Mouse (Mus musculus): ENCODE results near the gene Gab2. TPM values are rescaled to one million over a fixed set of nuclear protein-coding genes. Genes with fewer than 3 reads are reported as not detected.

Gene Gab2
- polyA plus RNA-seq, 1 experiment from 2014 or later = 17.5 TPM

DNA sequence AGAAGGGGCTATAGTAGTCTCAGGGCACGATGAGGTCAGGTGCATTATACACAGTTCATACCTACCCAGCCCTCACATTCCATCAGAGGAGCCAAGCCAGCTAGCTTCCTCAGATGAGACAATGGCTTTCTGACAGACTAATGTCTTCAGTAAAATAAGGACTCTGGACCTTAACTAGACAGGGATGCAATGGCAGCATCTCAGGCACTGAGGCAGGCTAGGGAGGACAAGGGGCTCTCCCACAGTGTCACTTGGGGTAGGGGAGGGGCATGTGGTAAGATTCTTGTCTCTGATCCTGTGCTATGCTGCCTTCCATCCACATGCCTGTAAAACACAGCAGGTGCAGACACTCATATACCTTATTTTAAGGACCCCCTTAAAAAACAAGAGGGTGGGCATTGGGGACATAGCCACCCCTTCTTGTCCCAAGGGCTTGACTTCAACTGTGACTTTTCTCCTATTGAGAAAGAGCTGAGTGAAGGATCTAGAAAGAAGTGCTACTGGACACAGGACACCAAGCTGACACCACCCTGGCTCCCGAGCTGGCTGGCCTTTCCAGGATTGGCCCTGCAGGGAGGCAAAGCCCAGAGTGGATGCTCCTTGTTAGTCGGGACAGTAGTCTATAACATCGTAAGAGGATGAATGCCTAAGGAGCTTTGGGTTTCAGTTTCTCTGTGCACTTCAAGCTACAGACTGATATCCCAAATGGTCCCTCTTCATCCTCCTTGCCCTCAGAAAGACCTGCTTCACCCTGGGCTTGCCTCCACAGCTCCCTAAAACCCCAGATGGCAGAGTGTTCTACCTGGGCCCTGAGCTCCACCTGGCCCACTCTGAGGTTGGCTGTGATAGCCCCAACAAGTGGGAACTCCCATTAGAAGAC is 228.3 kb downstream of the Gab2 start:
- Histone ChIP-seq H3K4me1 (replicated peaks) (no peaks in the 10 kb centered on the region), H3K36me3 (peaks cover 63% of the 10 kb centered on the region), H3K4me2 (no peak overlapping the region), H3K4me3 (no peak overlapping the region), H3K27ac (replicated peaks) (no peak overlapping the region), H3K9ac (no peak overlapping the region), H3K27me3 (no peaks in the 10 kb centered on the region), H3K9me3 (no peaks in the 10 kb centered on the region)
- ATAC-seq (ENCODE audit: low FRiP score, low read depth) = no peak
- WGBS = 88% methylated on average over 4 of the region's 4 CpGs

DNA sequence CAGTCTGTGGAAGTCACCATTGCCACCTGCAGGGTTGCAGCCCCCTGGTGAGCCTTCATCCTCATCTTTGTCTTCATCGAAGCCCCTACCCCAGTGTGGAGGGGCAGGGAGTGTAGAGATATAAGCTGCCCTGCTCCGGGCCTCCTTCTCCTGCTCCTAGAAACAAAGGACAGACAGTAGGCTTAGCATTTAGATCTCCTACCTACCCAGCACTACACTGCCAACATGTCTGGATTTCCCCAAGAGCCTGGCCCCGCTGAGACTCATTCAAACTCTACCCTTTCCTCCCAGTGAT is 228.9 kb downstream of the Gab2 start:
- H3K27me3 ChIP-seq = no peaks in the 10 kb centered on the region
- no peak for ATAC-seq (ENCODE audit: low FRiP score, low read depth)
- H3K4me1 ChIP-seq (replicated peaks) = no peaks in the 10 kb centered on the region
- H3K4me2 ChIP-seq = no peak overlapping the region
- peaks cover 63% of the 10 kb centered on the region for H3K36me3 ChIP-seq
- 95% methylated on average over 3 of the region's 3 CpGs for WGBS
- H3K4me3 ChIP-seq = no peak overlapping the region
- no peaks in the 10 kb centered on the region for H3K9me3 ChIP-seq
- no peak overlapping the region for H3K27ac ChIP-seq (replicated peaks)
- H3K9ac ChIP-seq = no peak overlapping the region

DNA sequence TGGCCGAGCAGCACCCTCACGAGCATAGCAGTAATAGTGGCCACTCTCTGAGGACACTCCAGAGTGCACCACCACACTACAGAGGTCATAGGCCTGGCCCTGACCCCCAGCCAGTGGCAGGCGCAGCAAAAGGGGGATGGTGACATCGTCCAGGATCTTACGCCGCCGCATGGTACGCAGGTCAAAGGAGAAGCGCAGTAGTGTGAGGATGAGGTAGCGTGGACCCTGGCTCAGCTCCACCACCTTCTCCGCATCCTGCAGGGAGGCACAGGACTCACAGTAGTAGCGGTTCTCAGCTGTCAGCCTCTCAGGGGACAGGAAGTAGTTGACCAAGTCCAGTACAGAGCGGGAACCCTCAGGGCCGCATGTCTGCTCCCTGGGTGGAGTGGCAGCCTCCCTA is 230.2 kb downstream of the Gab2 start:
- H3K4me2 ChIP-seq = no peak overlapping the region
- ATAC-seq (ENCODE audit: low FRiP score, low read depth) = no peak
- no peaks in the 10 kb centered on the region for H3K27me3 ChIP-seq
- no peaks in the 10 kb centered on the region for H3K9me3 ChIP-seq
- H3K9ac ChIP-seq = no peak overlapping the region
- H3K4me3 ChIP-seq = no peak overlapping the region
- WGBS = 94% methylated on average over 14 of the region's 14 CpGs
- no peak overlapping the region for H3K27ac ChIP-seq (replicated peaks)
- H3K4me1 ChIP-seq (replicated peaks) = no peaks in the 10 kb centered on the region
- H3K36me3 ChIP-seq = peaks cover 59% of the 10 kb centered on the region

DNA sequence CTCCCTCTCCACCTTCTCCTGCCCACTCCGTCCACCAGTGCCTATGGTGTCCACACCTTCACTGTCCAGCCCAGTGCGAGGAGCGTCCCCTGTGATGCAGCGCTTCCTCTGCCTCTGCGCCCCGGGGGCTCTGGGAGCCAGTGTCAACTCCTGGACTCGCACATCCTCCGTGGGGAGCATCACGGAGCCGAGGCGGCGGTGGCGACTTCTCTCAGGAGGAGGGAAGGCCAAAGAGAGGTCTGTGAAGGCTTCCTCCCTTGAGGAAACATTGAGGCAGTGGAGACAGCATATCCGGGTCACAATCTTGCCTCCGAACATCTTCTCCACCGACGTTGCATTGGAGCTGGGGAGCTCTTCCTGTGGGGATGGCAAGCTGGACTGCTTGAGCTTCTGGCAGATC is 230.8 kb downstream of the Gab2 start:
- H3K9ac ChIP-seq = no peak overlapping the region
- no peaks in the 10 kb centered on the region for H3K27me3 ChIP-seq
- H3K4me3 ChIP-seq = no peak overlapping the region
- H3K9me3 ChIP-seq = no peaks in the 10 kb centered on the region
- H3K4me1 ChIP-seq (replicated peaks) = no peaks in the 10 kb centered on the region
- 91% methylated on average over 17 of the region's 17 CpGs for WGBS
- H3K36me3 ChIP-seq = peaks cover 54% of the 10 kb centered on the region
- H3K4me2 ChIP-seq = no peak overlapping the region
- H3K27ac ChIP-seq (replicated peaks) = no peak overlapping the region
- no peak for ATAC-seq (ENCODE audit: low FRiP score, low read depth)

DNA sequence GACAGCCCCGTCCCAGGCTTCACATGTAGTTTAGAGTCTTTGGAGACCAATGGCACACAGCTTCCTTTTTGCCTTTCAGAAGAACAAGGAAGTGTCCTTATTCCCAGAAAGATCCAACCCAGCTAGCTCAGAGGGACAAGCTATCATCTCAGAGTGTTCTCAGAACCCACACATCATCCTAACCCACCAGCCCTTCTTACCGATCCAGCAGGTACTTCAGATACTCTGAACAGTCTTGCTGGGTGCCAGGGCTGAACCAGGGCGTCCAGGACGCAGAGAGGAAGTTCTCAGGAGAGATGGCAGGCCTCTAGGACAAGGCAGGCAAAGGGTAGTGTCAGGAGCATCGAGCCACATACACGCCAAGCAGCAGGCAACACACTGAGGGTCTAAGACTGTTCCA is 231.5 kb downstream of the Gab2 start:
- Histone ChIP-seq H3K27ac (replicated peaks) (no peak overlapping the region), H3K4me2 (no peak overlapping the region), H3K27me3 (no peaks in the 10 kb centered on the region), H3K9me3 (no peaks in the 10 kb centered on the region), H3K4me1 (replicated peaks) (no peaks in the 10 kb centered on the region), H3K4me3 (no peak overlapping the region), H3K9ac (no peak overlapping the region), H3K36me3 (peaks cover 54% of the 10 kb centered on the region)
- 92% methylated on average over 6 of the region's 6 CpGs for WGBS
- ATAC-seq (ENCODE audit: low FRiP score, low read depth) = no peak

DNA sequence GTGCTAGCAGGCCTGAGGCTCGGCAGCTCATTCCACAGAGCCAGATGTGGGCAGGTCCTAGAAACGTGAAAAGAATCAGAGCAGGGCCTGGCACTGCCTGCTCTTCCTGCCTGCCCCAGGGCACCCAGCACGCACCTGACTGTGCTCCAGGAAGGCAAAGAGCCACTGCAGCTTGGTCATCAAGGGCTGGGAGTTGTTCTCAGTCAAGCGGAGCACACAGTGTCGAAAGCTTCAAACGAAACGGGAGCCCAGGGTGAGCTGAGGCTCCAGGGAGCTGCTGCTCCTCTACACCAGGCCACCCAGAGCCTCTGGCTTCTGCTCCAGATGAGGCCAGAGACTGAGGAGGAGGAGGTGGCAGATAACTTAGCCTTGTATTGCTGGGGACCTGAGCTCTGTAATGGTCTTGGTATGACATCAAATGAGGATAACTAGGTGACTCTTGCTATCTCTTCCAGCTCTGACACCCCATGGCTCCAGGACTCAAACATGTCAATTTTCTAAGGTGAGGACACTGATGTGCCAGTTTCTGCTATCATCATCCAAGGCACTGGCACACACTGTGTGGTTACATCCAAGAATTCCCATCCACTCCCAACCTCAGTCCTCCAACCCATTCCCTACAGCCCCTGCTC is 232.1 kb downstream of the Gab2 start:
- H3K9ac ChIP-seq = no peak overlapping the region
- no peak overlapping the region for H3K4me3 ChIP-seq
- H3K4me1 ChIP-seq (replicated peaks) = no peaks in the 10 kb centered on the region
- 78% methylated on average over 7 of the region's 7 CpGs for WGBS
- ATAC-seq (ENCODE audit: low FRiP score, low read depth) = no peak
- no peaks in the 10 kb centered on the region for H3K9me3 ChIP-seq
- H3K36me3 ChIP-seq = peaks cover 48% of the 10 kb centered on the region
- H3K27me3 ChIP-seq = no peaks in the 10 kb centered on the region
- H3K27ac ChIP-seq (replicated peaks) = no peak overlapping the region
- H3K4me2 ChIP-seq = no peak overlapping the region

DNA sequence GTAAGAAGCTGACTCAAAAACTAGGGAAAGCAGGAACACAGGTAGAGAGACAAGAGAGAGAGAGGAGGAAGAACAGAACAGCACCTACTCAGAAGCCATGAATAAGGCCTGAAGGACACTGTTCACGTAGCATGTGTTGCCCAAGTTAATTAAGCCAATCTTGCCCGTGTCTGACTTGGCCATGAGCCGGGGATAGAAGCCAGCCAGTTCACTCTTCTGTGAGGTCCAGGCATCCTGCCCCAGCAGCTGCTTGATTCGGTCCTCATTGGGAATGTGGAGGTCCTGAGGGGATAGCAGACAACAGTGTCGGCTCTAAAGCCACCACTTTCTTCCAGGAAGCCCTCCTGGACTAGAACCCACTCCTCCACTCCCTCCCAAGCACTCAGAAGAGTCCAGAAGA is 233.3 kb downstream of the Gab2 start:
- Histone ChIP-seq H3K36me3 (peaks cover 40% of the 10 kb centered on the region; the same call in 1 of the 2 replicates), H3K4me2 (no peak overlapping the region)

DNA sequence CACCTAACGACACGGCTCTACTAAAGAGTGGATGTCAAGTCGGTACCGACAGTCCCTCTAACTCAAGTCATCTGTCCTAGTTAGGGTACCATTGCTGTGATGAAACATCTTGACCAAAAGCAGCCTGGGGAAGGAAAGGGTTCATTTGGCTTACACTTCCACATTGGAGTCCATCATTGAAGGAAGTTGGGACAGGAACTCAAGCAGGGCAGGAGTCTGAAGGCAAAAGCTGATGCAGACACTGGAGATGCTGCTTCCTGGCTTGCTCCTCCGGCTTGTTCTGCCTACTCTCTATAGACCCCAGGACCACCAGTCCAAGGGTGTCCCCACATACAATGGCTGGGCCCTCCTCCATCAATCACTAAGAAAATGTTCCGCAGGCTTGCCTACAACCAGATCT is 234.3 kb downstream of the Gab2 start:
- Histone ChIP-seq H3K36me3 (peaks cover 38% of the 10 kb centered on the region; the same call in 1 of the 2 replicates), H3K27me3 (no peaks in the 10 kb centered on the region), H3K4me1 (replicated peaks) (no peaks in the 10 kb centered on the region), H3K4me2 (no peak overlapping the region), H3K9me3 (no peaks in the 10 kb centered on the region), H3K4me3 (no peak overlapping the region), H3K9ac (no peak overlapping the region), H3K27ac (replicated peaks) (no peak overlapping the region)
- no peak for ATAC-seq (ENCODE audit: low FRiP score, low read depth)
- 86% methylated on average over 6 of the region's 6 CpGs for WGBS

More for the DNA sequence above, 233.3 kb downstream of the Gab2 start:
- H3K27me3 ChIP-seq = no peaks in the 10 kb centered on the region
- H3K4me1 ChIP-seq (replicated peaks) = no peaks in the 10 kb centered on the region
- H3K9ac ChIP-seq = no peak overlapping the region
- 83% methylated on average over 5 of the region's 5 CpGs for WGBS
- H3K9me3 ChIP-seq = no peaks in the 10 kb centered on the region
- ATAC-seq (ENCODE audit: low FRiP score, low read depth) = no peak
- no peak overlapping the region for H3K27ac ChIP-seq (replicated peaks)
- no peak overlapping the region for H3K4me3 ChIP-seq

DNA sequence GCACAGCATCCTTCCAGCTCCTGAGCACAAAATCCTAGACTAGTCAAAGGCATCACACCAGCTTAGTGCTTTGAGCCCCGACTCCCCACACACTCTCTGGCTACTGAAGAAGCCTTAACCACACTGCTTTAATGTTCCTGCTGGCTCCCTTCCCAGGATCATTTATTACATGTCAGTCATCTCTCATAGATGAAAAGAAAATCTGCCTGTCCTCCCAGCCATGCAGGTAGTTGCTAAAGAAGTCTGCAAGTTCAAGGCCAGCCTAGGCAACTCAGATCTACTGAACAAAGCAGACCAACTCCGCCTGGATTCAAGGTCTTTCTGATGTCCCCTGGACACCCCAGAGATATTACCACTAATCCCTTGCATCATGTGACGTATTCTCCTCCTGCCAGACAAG is 236.3 kb downstream of the Gab2 start:
- 89% methylated on average over 3 of the region's 3 CpGs for WGBS
- 0 out of 2 replicates have a peak, but pooled peaks cover 21% of the 10 kb centered on the region for H3K36me3 ChIP-seq

DNA sequence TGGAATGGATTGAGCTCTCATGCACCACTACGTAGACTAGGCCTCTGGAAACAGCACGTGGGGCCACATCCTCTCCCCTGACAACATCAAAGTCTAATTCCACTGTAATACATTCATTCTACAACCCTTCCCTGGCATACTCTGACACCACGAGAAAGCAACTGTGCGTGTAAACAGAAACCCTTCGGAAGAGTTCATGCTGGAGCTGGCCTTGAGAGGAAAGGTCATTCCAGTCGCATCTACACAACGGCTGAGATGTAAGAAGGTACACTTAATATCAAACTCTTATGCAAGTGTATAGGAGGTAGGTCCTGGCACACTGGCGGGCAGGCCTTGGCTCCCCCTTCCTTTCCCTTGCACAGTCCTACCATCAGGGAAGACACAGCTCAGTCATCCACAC is 243.0 kb downstream of the Gab2 start:
- peaks cover 10% of the 10 kb centered on the region; the same call in 1 of the 2 replicates for H3K36me3 ChIP-seq
- peaks cover 16% of the 10 kb centered on the region for H3K4me1 ChIP-seq (replicated peaks)
- H3K27me3 ChIP-seq = peaks cover 35% of the 10 kb centered on the region
- no peak for ATAC-seq (ENCODE audit: low FRiP score, low read depth)
- WGBS = 93% methylated on average over 8 of the region's 8 CpGs
- no peak overlapping the region for H3K9ac ChIP-seq
- H3K4me3 ChIP-seq = no peak overlapping the region
- no peaks in the 10 kb centered on the region for H3K9me3 ChIP-seq
- H3K27ac ChIP-seq (replicated peaks) = no peak overlapping the region
- no peak overlapping the region for H3K4me2 ChIP-seq

More for the DNA sequence above, 236.3 kb downstream of the Gab2 start:
- Histone ChIP-seq H3K27ac (replicated peaks) (no peak overlapping the region), H3K9me3 (no peaks in the 10 kb centered on the region), H3K4me3 (no peak overlapping the region), H3K4me2 (no peak overlapping the region), H3K9ac (no peak overlapping the region), H3K27me3 (no peaks in the 10 kb centered on the region), H3K4me1 (replicated peaks) (no peaks in the 10 kb centered on the region)
- no peak for ATAC-seq (ENCODE audit: low FRiP score, low read depth)

DNA sequence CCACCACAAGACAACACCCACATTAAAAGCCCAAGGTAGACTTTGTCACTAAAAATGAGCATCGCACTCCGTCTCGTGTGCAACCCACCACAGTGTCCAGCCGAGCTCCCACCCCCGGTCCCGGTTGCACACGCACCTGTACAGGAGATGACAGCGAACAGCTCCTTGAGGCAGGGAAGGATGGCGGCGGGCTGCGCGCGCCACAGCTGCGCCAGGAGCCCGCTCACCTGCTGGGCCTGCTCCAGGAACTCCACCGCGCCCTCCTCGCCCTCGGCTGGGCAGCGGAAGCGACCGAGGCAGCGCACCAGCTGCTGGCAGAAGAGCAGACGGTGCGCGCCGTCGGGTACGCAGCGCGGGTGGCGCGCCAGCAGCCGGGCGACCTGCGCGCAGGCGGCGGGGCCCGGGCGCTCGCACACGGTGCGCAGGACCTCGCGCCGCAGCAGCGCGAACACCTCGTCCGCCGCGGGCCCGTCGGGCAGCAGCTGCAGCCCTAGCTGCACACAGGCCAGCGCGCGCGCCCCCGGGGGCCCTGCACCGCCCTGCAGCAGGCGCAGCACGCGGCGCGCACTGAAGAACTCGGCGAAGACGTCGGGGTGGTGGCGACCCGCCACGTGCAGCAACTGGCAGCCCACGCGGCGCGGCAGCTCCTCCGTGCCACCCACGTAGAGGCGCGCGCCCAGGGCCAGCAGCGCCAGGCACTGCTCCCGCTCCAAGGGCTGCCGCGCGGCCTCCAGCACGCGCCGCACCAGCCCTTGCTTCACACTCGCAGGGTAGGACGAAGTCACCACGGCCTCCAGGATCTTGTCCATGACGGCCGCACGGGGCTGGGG is 244.0 kb downstream of the Gab2 start:
- no peak overlapping the region for H3K27ac ChIP-seq (replicated peaks)
- no peaks in the 10 kb centered on the region for H3K9me3 ChIP-seq
- peaks cover 26% of the 10 kb centered on the region for H3K4me1 ChIP-seq (replicated peaks)
- no peak overlapping the region for H3K9ac ChIP-seq
- peak overlapping the region; percentile 32 for H3K4me3 ChIP-seq
- H3K27me3 ChIP-seq = peaks cover 35% of the 10 kb centered on the region
- ATAC-seq (ENCODE audit: low FRiP score, low read depth) = 0 out of 2 replicates have a peak, but pooled peaks have one; percentile 29
- H3K4me2 ChIP-seq = peak overlapping the region; percentile 54
- H3K36me3 ChIP-seq = peaks cover 9% of the 10 kb centered on the region; the same call in 1 of the 2 replicates
- 14% methylated on average over 87 of the region's 96 CpGs for WGBS

DNA sequence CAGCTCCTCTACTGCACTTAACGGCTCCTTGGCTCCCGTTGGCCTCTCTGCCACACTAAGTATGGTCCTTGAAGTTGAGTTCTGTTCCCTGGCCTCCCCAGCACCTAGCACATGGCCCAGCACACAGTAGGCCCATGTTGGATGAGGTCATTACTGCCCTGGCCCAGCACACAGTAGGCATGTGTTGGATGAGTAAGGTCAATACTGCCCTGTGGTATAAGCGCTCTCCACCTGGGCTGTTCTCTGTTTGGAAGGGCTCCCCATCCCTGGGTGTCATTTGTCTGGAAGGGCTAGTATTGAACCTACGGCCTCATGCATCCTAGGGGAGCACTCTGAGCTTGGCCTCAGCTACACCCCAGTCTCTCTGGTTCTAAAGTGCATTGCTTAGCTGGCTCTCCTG is 246.0 kb downstream of the Gab2 start:
- no peak overlapping the region for H3K27ac ChIP-seq (replicated peaks)
- peaks cover 38% of the 10 kb centered on the region for H3K4me1 ChIP-seq (replicated peaks)
- 93% methylated on average over 4 of the region's 4 CpGs for WGBS
- H3K9ac ChIP-seq = no peak overlapping the region
- no peak overlapping the region for H3K4me2 ChIP-seq
- peaks cover 9% of the 10 kb centered on the region; the same call in 1 of the 2 replicates for H3K36me3 ChIP-seq
- H3K27me3 ChIP-seq = peaks cover 35% of the 10 kb centered on the region
- ATAC-seq (ENCODE audit: low FRiP score, low read depth) = no peak
- H3K4me3 ChIP-seq = no peak overlapping the region
- no peaks in the 10 kb centered on the region for H3K9me3 ChIP-seq
